Mouse (Mus musculus): ENCODE results near the gene Gm8439. TPM values are rescaled to one million over a fixed set of nuclear protein-coding genes. Genes with fewer than 3 reads are reported as not detected.

Gm8439 gene
- polyA plus RNA-seq, 1 experiment from 2014 or later: not detected

GRCm38 (mm10) chr4:120655898-120656297 lies 67.4 kb downstream of the Gm8439 start:
- ATAC-seq: no peak
- no peaks in the 10 kb centered on the region for H3K4me1 ChIP-seq (replicated peaks)
- no peaks in the 10 kb centered on the region for H3K36me3 ChIP-seq
- H3K27me3 ChIP-seq (replicated peaks): 0 out of 2 replicates have a peak, but pooled peaks cover 6% of the 10 kb centered on the region
- 71% methylated on average over 8 of the region's 8 CpGs for WGBS
- no peak overlapping the region for H3K9ac ChIP-seq
- no peak overlapping the region for H3K27ac ChIP-seq
- no peaks in the 10 kb centered on the region for H3K9me3 ChIP-seq
- H3K4me2 ChIP-seq (replicated peaks): no peak overlapping the region
- no peak overlapping the region for H3K4me3 ChIP-seq (replicated peaks)

Other genes with a start within 250 kb of the Gm8439 start
- gene Scmh1, start 183.5 kb upstream of the Gm8439 start, polyA plus RNA-seq (2015; fragmentation: Nextera tagmentation; extraction: Ambion mirVana): 27.5 and 29.1 TPM in 2 replicates
- not detected in 2 replicates for gene Slfnl1, start 56.5 kb upstream of the Gm8439 start, polyA plus RNA-seq (2015; fragmentation: Nextera tagmentation; extraction: Ambion mirVana)
- 68.1 and 72.6 TPM in 2 replicates for gene Ctps, start 18.5 kb upstream of the Gm8439 start, polyA plus RNA-seq (2015; fragmentation: Nextera tagmentation; extraction: Ambion mirVana)
- gene Cited4, start 77.8 kb downstream of the Gm8439 start, polyA plus RNA-seq (2015; fragmentation: Nextera tagmentation; extraction: Ambion mirVana): 2.4 and 2.8 TPM in 2 replicates
- gene Kcnq4, start 159.9 kb downstream of the Gm8439 start, polyA plus RNA-seq (2015; fragmentation: Nextera tagmentation; extraction: Ambion mirVana): 2.2 and 2.3 TPM in 2 replicates
- gene Nfyc, start 242.8 kb downstream of the Gm8439 start, polyA plus RNA-seq (2015; fragmentation: Nextera tagmentation; extraction: Ambion mirVana): 77.8 and 86.2 TPM in 2 replicates

Measured in intestine, embryonic 15.5 days (tissue).